Mouse (Mus musculus): ENCODE results near the gene Agbl4. TPM values are rescaled to one million over a fixed set of nuclear protein-coding genes. Genes with fewer than 3 reads are reported as not detected.

The Agbl4 gene
- polyA plus RNA-seq, 1 experiment from 2014 or later: 2.5 TPM

DNA sequence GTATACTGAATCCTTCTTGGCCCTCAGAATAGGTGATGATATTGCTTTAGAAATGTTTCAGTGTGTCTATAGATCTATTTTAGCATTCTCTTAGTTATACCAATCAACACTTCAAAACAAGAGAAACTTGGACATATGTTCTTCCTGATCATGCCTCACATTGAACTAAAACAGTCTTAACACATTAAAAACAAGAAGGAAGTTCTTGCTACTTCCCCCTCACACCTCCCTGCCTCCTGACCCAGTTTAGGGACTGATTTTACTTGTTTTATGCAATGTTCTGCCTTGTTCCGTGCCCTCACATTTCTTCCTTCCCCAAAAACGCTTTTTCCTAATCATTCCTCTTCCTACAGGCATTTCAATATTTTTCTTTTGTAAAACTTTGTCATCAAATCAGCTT is 604.2 kb downstream of the Agbl4 start:
- no peak for ATAC-seq
- whole genome bisulfite sequencing: 82% methylated on average over 2 of the region's 2 CpGs
- H3K36me3 ChIP-seq (ENCODE audit: poor library complexity, severe bottlenecking): no peaks in the 10 kb centered on the region

DNA sequence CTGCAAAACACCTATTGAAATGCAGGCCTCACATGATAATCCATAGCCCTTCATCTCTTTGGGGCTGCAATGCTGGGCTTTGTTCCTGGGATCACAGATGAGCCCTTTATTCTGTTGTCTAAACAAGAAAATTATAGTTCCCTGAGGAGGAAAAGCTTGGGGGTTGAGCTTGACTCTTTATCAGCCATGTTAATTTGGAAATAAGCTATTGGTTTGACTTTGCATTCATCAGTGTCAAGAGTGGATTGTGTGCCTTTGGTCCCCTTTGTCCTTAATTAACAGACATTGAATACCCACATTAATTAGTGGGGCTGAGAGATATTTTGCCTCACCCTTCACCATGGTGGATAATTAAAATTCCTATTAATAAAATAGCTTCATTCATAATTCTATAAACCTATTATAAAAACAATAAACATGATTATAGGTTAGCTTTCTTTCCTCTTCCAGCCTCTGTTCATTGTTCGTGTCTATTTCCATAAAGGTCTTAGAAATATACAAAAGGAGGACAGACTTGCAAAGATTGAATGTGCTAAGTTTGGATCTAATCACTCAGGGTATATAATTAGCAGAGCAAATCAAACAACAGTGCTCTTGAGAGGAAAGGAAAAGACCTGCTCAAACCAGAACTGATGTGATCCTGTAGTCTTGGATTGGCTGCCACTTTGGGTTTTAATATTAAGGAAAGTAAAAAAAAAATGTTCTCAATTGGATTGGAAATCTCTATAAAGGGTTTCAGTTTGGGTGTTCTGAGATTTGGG is 607.4 kb downstream of the Agbl4 start:
- no peaks in the 10 kb centered on the region for H3K27me3 ChIP-seq
- H3K9me3 ChIP-seq (replicated peaks): no peaks in the 10 kb centered on the region
- no peak overlapping the region for H3K9ac ChIP-seq
- peak; percentile 83 for ATAC-seq
- no peak overlapping the region for H3K4me3 ChIP-seq
- 10% methylated on average over 1 of the region's 1 CpGs for WGBS
- H3K4me2 ChIP-seq: no peak overlapping the region
- no peaks in the 10 kb centered on the region for H3K36me3 ChIP-seq (ENCODE audit: poor library complexity, severe bottlenecking)
- H3K4me1 ChIP-seq: peaks cover 5% of the 10 kb centered on the region
- H3K27ac ChIP-seq: no peak overlapping the region

More for the DNA sequence above, 604.2 kb downstream of the Agbl4 start:
- H3K9ac ChIP-seq: no peak overlapping the region
- H3K27me3 ChIP-seq: no peaks in the 10 kb centered on the region
- H3K4me3 ChIP-seq: no peak overlapping the region
- H3K4me2 ChIP-seq: no peak overlapping the region
- H3K4me1 ChIP-seq: peaks cover 5% of the 10 kb centered on the region
- H3K9me3 ChIP-seq (replicated peaks): no peaks in the 10 kb centered on the region
- H3K27ac ChIP-seq: no peak overlapping the region

DNA sequence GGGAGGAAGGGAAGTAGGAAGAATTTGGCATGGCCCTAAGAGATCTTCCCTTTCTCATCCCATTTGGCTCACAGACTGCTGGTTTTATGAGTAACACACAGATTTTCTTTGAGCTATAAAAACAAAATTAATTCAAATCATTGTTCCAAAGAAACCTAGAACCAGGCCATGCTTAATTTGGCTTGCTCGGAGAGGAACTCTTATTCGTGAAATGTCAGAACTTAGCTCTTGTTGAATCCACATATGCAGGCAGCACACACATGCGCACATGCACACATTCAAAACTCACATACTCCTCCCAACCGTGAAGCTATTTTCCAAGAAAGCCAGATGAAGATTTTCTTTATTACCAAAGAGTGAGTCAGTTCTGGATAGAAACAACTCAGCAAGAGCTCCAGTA is 621.9 kb downstream of the Agbl4 start:
- Histone ChIP-seq H3K9me3 (replicated peaks) (no peaks in the 10 kb centered on the region), H3K27ac (no peak overlapping the region), H3K9ac (no peak overlapping the region), H3K27me3 (no peaks in the 10 kb centered on the region), H3K36me3 (ENCODE audit: poor library complexity, severe bottlenecking) (no peaks in the 10 kb centered on the region), H3K4me2 (no peak overlapping the region), H3K4me1 (no peaks in the 10 kb centered on the region), H3K4me3 (no peak overlapping the region)
- 94% methylated on average over 4 of the region's 4 CpGs for WGBS
- no peak for ATAC-seq

DNA sequence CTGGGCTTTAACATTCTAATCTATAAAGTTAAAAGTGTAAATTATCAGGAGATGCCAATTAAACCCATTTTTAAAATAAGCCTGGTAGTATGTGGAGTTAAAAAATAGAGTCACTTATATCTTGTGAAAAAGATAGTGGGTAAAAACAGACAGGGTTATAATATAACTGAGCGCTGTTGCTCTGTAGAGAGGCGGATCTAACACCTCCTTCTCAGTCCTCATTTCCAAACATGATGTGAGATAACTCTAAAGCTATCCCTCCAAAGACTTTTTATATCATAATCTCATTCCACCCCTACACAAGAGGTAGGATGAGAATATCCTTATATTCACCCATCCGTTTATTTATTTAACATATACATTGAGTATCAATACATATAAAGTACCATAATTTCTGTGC is 669.9 kb downstream of the Agbl4 start:
- 90% methylated on average over 3 of the region's 3 CpGs for WGBS
- Histone ChIP-seq H3K9ac (no peak overlapping the region), H3K9me3 (replicated peaks) (no peaks in the 10 kb centered on the region), H3K4me2 (no peak overlapping the region), H3K27ac (no peak overlapping the region), H3K27me3 (no peaks in the 10 kb centered on the region), H3K36me3 (ENCODE audit: poor library complexity, severe bottlenecking) (no peaks in the 10 kb centered on the region), H3K4me3 (no peak overlapping the region), H3K4me1 (no peaks in the 10 kb centered on the region)
- ATAC-seq: no peak

DNA sequence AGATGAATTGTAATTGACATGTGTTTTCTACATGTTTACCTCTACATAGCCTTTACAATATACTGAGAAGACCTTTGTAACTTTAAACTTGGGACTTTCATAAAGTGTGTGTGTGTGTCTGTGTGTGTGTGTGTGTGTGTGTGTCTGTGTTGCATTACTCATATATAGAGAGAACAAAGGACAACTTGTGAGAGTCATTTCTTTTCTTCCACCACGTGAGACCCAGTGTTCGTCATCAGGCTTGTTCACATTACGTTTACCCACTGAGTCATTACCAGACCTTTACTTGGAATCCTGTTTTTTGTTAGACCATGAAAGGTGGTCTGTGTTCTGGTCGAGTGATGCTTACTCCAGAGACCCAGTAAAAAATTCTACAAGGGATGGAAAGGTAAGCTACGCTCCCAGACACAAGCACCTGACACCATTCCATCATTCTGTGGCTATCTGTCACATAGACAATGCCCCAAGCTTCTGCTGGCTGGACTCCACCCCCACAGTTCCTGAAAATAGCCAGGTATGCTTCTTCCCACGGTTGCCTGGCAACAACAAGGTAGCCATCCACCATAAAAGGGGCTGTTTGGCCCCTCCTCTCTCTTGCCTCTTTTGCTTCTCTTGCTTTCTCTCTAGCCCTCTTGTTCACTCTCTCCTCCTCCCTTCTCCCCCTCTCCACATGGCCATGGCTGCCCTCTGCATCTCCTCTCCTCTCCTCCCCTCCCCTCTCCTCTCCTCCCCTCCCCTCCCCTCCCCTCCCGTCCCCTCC is 676.5 kb downstream of the Agbl4 start:
- no peaks in the 10 kb centered on the region for H3K9me3 ChIP-seq (replicated peaks)
- 64% methylated on average over 6 of the region's 7 CpGs for WGBS
- no peak overlapping the region for H3K4me3 ChIP-seq
- H3K36me3 ChIP-seq (ENCODE audit: poor library complexity, severe bottlenecking): no peaks in the 10 kb centered on the region
- H3K4me2 ChIP-seq: no peak overlapping the region
- no peak overlapping the region for H3K27ac ChIP-seq
- H3K27me3 ChIP-seq: no peaks in the 10 kb centered on the region
- no peaks in the 10 kb centered on the region for H3K4me1 ChIP-seq
- ATAC-seq: no peak
- no peak overlapping the region for H3K9ac ChIP-seq

DNA sequence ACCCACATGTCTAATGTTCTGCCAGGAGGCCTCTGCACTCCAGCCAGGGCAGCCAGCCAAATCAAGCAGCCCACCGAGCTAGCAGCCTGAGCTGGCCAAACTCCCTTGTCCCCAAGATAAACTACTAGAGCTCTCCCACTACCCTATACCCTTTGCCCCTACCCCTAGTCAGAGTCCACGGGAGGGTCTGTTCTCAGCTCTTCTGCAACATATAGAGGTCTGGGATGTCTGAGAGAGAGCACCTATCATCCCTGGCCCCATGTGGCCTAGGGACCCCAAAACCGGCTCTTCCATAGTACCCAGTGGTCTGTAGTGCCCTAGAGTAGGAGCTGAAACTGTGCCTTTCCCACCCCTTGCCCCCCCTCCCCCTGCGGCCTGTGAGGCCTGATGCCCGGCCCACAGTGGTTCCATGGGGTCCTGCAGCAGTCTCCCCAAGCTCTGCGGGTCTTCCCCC is 677.3 kb downstream of the Agbl4 start:
- peak; percentile 48; the same call in 1 of the 2 replicates for ATAC-seq
- Histone ChIP-seq H3K4me2 (no peak overlapping the region), H3K27me3 (no peaks in the 10 kb centered on the region), H3K27ac (no peak overlapping the region), H3K9ac (no peak overlapping the region), H3K4me1 (no peaks in the 10 kb centered on the region), H3K9me3 (replicated peaks) (no peaks in the 10 kb centered on the region), H3K4me3 (no peak overlapping the region), H3K36me3 (ENCODE audit: poor library complexity, severe bottlenecking) (no peaks in the 10 kb centered on the region)
- WGBS: 77% methylated on average over 6 of the region's 6 CpGs

DNA sequence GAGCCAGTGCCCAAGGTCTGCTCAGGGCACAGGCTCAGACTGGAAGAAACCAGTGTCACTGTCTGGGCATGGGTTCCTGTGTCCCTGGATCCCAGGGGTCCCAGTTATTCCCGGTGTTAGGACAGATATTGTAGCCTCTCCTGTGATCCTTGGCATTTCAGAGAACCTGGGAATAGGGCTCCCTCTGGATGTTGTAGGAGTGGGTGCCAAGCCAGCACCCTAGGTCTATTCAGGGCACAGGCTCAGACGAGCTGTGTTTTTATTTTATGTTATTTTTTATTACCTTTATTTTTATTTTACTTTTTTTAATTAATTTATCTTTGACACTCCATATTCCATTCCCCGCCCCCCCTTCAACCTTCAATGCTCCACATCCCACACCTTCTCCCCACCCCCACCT is 680.3 kb downstream of the Agbl4 start:
- Histone ChIP-seq H3K4me1 (no peaks in the 10 kb centered on the region), H3K4me3 (no peak overlapping the region), H3K36me3 (ENCODE audit: poor library complexity, severe bottlenecking) (no peaks in the 10 kb centered on the region), H3K9ac (no peak overlapping the region), H3K27me3 (no peaks in the 10 kb centered on the region), H3K4me2 (no peak overlapping the region), H3K27ac (no peak overlapping the region), H3K9me3 (replicated peaks) (no peaks in the 10 kb centered on the region)
- 86% methylated on average over 3 of the region's 3 CpGs for WGBS
- ATAC-seq: no peak

DNA sequence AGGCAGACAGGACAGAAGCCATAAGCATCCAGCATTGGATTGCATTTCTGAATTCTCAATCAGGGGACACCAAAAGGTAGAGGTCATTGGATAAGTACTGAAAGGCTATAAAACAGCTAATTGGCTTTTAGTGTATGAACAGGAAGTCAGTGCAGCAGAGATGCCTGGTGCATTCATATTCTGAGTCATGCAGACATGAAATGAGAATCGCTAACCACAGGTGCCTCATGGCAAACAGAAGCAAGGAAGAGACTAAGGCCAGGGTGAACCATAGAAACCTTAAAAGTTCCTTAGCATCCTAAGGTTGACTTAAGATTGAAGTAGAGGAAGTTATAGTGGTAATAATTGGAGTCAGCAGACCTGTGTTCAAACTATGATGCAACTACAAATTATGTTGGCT is 687.9 kb downstream of the Agbl4 start:
- 94% methylated on average over 1 of the region's 1 CpGs for WGBS
- Histone ChIP-seq H3K4me2 (no peak overlapping the region), H3K9me3 (replicated peaks) (no peaks in the 10 kb centered on the region)

DNA sequence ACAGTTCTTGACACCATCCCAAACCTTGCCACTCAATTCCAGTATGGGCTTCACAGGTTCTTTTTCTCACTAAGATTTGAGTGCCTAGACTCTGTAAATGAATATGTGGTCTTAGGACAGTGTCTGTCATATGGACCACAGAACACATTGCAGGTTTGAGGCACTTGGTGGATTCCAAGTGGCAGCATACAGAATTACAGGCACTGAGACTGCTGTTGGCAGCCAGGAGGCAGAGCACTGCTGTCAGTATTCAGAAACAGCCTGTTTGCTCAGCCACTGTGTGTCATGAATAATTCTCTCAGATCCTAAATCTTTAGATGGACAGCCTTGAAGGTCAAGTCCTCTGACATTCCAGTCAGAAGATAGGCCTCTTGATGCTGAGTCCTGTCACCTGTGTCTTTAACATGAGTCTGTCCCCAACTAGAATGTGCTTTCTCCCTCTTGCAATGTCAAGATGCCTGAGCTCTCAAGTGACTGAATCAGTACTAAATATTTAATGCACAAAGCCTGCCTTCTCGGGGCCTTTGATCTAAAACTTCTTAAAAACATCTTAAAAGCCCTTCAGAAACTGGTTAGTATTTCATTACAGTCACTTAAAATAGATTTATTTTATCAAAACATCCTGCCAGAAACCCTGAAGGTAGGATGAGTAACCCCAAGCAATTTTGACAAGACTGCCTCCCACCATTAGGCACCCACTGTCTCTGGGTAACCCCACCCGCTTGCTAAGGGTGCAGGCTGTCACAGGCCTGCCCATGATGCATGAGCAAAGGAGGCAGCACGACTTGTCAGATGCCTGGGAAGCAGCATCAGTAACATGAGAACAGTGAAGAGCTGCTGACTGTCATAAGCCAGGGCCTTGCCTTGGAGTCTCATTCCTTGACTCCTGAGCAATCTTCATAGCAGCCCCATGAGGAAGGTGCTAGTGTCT is 739.0 kb downstream of the Agbl4 start:
- Histone ChIP-seq H3K9me3 (replicated peaks) (no peaks in the 10 kb centered on the region), H3K27me3 (no peaks in the 10 kb centered on the region), H3K4me1 (no peaks in the 10 kb centered on the region), H3K27ac (no peak overlapping the region), H3K4me3 (no peak overlapping the region), H3K36me3 (ENCODE audit: poor library complexity, severe bottlenecking) (no peaks in the 10 kb centered on the region), H3K4me2 (no peak overlapping the region), H3K9ac (no peak overlapping the region)
- WGBS: 73% methylated on average over 3 of the region's 3 CpGs
- ATAC-seq: 0 out of 2 replicates have a peak, but pooled peaks have one; percentile 41

More for the DNA sequence above, 687.9 kb downstream of the Agbl4 start:
- H3K27ac ChIP-seq: no peak overlapping the region
- H3K4me1 ChIP-seq: no peaks in the 10 kb centered on the region
- no peak overlapping the region for H3K9ac ChIP-seq
- H3K27me3 ChIP-seq: no peaks in the 10 kb centered on the region
- ATAC-seq: no peak
- no peak overlapping the region for H3K4me3 ChIP-seq
- no peaks in the 10 kb centered on the region for H3K36me3 ChIP-seq (ENCODE audit: poor library complexity, severe bottlenecking)

DNA sequence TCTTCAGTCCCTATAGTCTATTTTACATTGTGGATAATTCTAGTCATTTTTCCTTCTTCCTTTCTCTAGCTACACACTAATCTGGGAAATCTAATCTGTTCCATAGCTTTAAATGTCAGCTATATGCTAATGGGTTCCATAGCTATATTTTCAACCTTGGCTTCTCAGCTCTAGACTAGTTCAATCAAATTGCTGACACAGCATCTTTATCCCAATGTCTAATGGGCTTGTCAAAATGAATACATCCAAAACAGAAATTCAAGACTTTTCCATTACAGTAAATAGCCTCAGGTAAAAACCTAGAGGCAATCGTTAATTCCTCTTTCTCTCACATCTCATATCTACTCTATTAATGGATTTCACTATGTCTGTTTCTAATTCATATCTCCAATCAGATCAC is 750.3 kb downstream of the Agbl4 start:
- Histone ChIP-seq H3K4me3 (no peak overlapping the region), H3K4me2 (no peak overlapping the region), H3K4me1 (no peaks in the 10 kb centered on the region), H3K27me3 (no peaks in the 10 kb centered on the region), H3K36me3 (ENCODE audit: poor library complexity, severe bottlenecking) (no peaks in the 10 kb centered on the region), H3K9me3 (replicated peaks) (no peaks in the 10 kb centered on the region), H3K9ac (no peak overlapping the region), H3K27ac (no peak overlapping the region)
- WGBS: 85% methylated on average over 1 of the region's 1 CpGs
- no peak for ATAC-seq

DNA sequence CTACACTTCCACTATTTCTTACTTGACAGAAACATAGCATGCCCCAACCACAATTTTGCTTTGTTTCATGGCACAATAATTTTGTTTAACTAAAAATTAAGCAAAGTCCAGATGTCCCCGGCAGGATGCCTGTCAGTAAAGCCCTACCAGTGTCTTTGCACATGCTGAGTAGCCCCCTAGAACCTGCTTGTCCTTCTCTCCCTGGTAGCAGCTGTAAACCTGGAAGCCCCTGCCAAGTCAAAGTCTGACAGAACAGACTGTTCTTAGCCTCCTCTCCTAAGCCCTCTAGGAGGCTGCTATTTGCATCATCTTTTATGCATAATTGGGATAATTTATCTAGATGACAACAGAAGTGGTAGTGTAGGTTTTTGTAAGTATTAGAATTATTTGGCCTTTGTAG is 758.4 kb downstream of the Agbl4 start:
- Histone ChIP-seq H3K4me1 (no peaks in the 10 kb centered on the region), H3K36me3 (ENCODE audit: poor library complexity, severe bottlenecking) (no peaks in the 10 kb centered on the region), H3K27me3 (no peaks in the 10 kb centered on the region), H3K9ac (no peak overlapping the region), H3K9me3 (replicated peaks) (no peaks in the 10 kb centered on the region), H3K27ac (no peak overlapping the region), H3K4me2 (no peak overlapping the region), H3K4me3 (no peak overlapping the region)
- no peak for ATAC-seq
- 78% methylated on average over 1 of the region's 1 CpGs for WGBS

DNA sequence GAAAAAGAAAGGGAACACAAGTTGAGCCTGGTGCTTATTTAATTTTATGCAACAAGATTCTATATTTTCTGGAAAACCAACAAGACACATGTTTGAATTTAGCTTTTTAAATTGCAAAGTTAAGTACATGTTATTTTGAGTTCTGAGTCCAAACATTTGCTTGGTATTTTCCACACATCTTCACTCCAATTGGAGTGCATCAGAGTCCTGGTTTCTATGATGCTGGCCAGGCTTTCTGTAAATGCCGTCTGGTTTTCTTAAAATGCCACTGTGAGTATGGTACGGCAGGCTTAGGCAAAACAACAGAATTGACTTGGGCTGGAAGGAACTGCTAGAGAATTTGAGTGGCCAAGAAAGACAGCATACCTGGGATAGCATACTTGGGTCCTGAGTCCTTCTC is 784.0 kb downstream of the Agbl4 start:
- 81% methylated on average over 2 of the region's 2 CpGs for WGBS
- Histone ChIP-seq H3K4me3 (no peak overlapping the region), H3K36me3 (ENCODE audit: poor library complexity, severe bottlenecking) (no peaks in the 10 kb centered on the region), H3K27me3 (no peaks in the 10 kb centered on the region), H3K9me3 (replicated peaks) (no peaks in the 10 kb centered on the region), H3K4me2 (no peak overlapping the region), H3K27ac (no peak overlapping the region), H3K4me1 (no peaks in the 10 kb centered on the region), H3K9ac (no peak overlapping the region)
- ATAC-seq: no peak
